Mouse (Mus musculus): ENCODE measurements around the gene Tmem94.
A peak's percentile ranks its signal among the peaks of the same experiment; 100 is the strongest.

Tmem94 gene

GRCm38 (mm10) chr11:115766356-115766943, 1.2 kb downstream of the Tmem94 start:
- DNase-seq (ENCODE audit: low read depth, low spot score): no peak

- DNase-seq (ENCODE audit: low read depth, low spot score): no peak
These were observed 1.7 kb downstream of the Tmem94 start for GRCm38 (mm10) chr11:115766981-115767380.

- no peak for DNase-seq (ENCODE audit: low read depth, low spot score)
These were observed 3.7 kb downstream of the Tmem94 start for GRCm38 (mm10) chr11:115768896-115769295.

GRCm38 (mm10) chr11:115774653-115775052, 9.4 kb downstream of the Tmem94 start:
- DNase-seq (ENCODE audit: low read depth, low spot score): no peak

- DNase-seq (ENCODE audit: low read depth, low spot score): no peak
These were observed 10.8 kb downstream of the Tmem94 start for GRCm38 (mm10) chr11:115775821-115776665.

GRCm38 (mm10) chr11:115776954-115777353, 11.7 kb downstream of the Tmem94 start:
- DNase-seq (ENCODE audit: low read depth, low spot score): no peak

GRCm38 (mm10) chr11:115777487-115778335, 12.5 kb downstream of the Tmem94 start:
- DNase-seq (ENCODE audit: low read depth, low spot score): no peak

- DNase-seq (ENCODE audit: low read depth, low spot score): peak; percentile 66
These were observed 13.9 kb downstream of the Tmem94 start for GRCm38 (mm10) chr11:115779038-115779571.

GRCm38 (mm10) chr11:115780141-115781070, 15.2 kb downstream of the Tmem94 start:
- DNase-seq (ENCODE audit: low read depth, low spot score): no peak

GRCm38 (mm10) chr11:115786473-115786872, 21.2 kb downstream of the Tmem94 start:
- DNase-seq (ENCODE audit: low read depth, low spot score): no peak

GRCm38 (mm10) chr11:115789787-115790186, 24.6 kb downstream of the Tmem94 start:
- no peak for DNase-seq (ENCODE audit: low read depth, low spot score)

GRCm38 (mm10) chr11:115791919-115792318, 26.7 kb downstream of the Tmem94 start:
- no peak for DNase-seq (ENCODE audit: low read depth, low spot score)

GRCm38 (mm10) chr11:115792353-115792752, 27.1 kb downstream of the Tmem94 start:
- DNase-seq (ENCODE audit: low read depth, low spot score): no peak

GRCm38 (mm10) chr11:115796898-115797297, 31.7 kb downstream of the Tmem94 start:
- DNase-seq (ENCODE audit: low read depth, low spot score): no peak

- no peak for DNase-seq (ENCODE audit: low read depth, low spot score)
These were observed 32.4 kb downstream of the Tmem94 start for GRCm38 (mm10) chr11:115797665-115798064.

GRCm38 (mm10) chr11:115800981-115801380, 35.7 kb downstream of the Tmem94 start:
- DNase-seq (ENCODE audit: low read depth, low spot score): no peak

GRCm38 (mm10) chr11:115803072-115803709, 38.0 kb downstream of the Tmem94 start:
- no peak for DNase-seq (ENCODE audit: low read depth, low spot score)

GRCm38 (mm10) chr11:115805005-115805404, 39.8 kb downstream of the Tmem94 start:
- DNase-seq (ENCODE audit: low read depth, low spot score): peak; percentile 57

- DNase-seq (ENCODE audit: low read depth, low spot score): no peak
These were observed 40.9 kb downstream of the Tmem94 start for GRCm38 (mm10) chr11:115806154-115806553.

GRCm38 (mm10) chr11:115807306-115807705, 42.1 kb downstream of the Tmem94 start:
- no peak for DNase-seq (ENCODE audit: low read depth, low spot score)

Measured in c-Kit-negative CD71-positive TER-119-positive erythroid progenitor cells, embryonic 14.5 days (primary cell).